12 mouse cellular contexts compared by ENCODE assay signal in the genomic region with DNA sequence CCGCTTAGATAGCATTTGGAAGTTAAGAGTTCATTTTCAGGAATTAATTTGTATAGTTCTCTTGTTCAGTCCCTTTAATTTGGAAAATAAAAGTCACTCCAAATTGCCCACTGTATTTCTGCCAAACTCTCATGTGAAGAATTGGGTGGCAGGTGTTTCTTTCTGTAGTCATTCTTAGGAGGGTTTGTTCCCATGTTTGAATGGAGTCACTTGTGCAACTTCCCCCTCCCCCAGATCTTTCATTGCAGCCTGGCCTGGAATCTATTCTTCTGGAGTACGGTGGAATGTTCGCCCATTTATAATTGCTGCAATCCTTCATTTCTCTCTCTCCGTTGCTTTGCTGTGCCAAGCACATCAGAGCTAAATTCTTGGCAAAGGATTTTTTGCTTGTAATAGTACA. TPM values are rescaled to one million over a fixed set of nuclear protein-coding genes. Genes with fewer than 3 reads are reported as not detected.
A peak's percentile ranks its signal among the peaks of the same experiment; 100 is the strongest.
DNase-seq lines count a peak whose midpoint lies in the region; ATAC-seq lines count a peak whose summit lies in the region.
"Had no signal": no experiment of that assay in that cellular context is flagged by ENCODE, and none has a peak within 500 bp of the region (broad histone marks: within the 10 kb centered on the region; RNA-seq: fewer than 3 reads in every experiment).

No protein-coding gene starts in this region.

- no peak overlapping the region for H3K27ac ChIP-seq in hindbrain, embryonic 13.5 days
- no peak overlapping the region for H3K27ac ChIP-seq in midbrain, embryonic 11.5 days (ENCODE audit: low read depth, low read length)

- no peaks in the 10 kb centered on the region for H3K9me3 ChIP-seq in hindbrain, embryonic 13.5 days
- H3K9me3 ChIP-seq in midbrain, embryonic 11.5 days (ENCODE audit: control insufficient read depth, low read length): no peaks in the 10 kb centered on the region
- H3K9me3 ChIP-seq: megakaryocyte, embryonic 14.5 days had no signal

- no peaks in the 10 kb centered on the region for H3K4me1 ChIP-seq in hindbrain, embryonic 13.5 days (replicated peaks)
- no peaks in the 10 kb centered on the region for H3K4me1 ChIP-seq in midbrain, embryonic 11.5 days (ENCODE audit: control insufficient read depth, insufficient read depth, low read length)
- H3K4me1 ChIP-seq: megakaryocyte, embryonic 14.5 days had no signal

- H3K4me2 ChIP-seq in hindbrain, embryonic 13.5 days: no peak overlapping the region
- no peak overlapping the region for H3K4me2 ChIP-seq in midbrain, embryonic 11.5 days

- H3K36me3 ChIP-seq in hindbrain, embryonic 13.5 days: no peaks in the 10 kb centered on the region
- no peaks in the 10 kb centered on the region for H3K36me3 ChIP-seq in midbrain, embryonic 11.5 days (ENCODE audit: control insufficient read depth, insufficient read depth, low read length)

- 15% methylated on average over 4 of the region's 4 CpGs for WGBS in hindbrain, embryonic 13.5 days
- 39% methylated on average over 4 of the region's 4 CpGs for WGBS in midbrain, embryonic 11.5 days

- H3K9ac ChIP-seq in hindbrain, embryonic 13.5 days: no peak overlapping the region
- no peak overlapping the region for H3K9ac ChIP-seq in midbrain, embryonic 11.5 days (ENCODE audit: low read length)

- H3K4me3 ChIP-seq in hindbrain, embryonic 13.5 days: no peak overlapping the region
- H3K4me3 ChIP-seq in midbrain, embryonic 11.5 days (ENCODE audit: low read depth, low read length): no peak overlapping the region
- H3K4me3 ChIP-seq: megakaryocyte, embryonic 14.5 days had no signal

- H3K27me3 ChIP-seq in hindbrain, embryonic 13.5 days: no peaks in the 10 kb centered on the region
- no peaks in the 10 kb centered on the region for H3K27me3 ChIP-seq in midbrain, embryonic 11.5 days (ENCODE audit: control insufficient read depth, insufficient read depth, low read length)
- H3K27me3 ChIP-seq: megakaryocyte, embryonic 14.5 days had no signal

- intact Hi-C loops in left cerebral cortex, postnatal 36 days (cut with DNase I): no loop called here

- peak; percentile 3 for DNase-seq in left cerebral cortex, adult 11 months (ENCODE audit: low spot score)
- no peak for DNase-seq in left cerebral cortex, postnatal 36 days (ENCODE audit: low spot score in 2 of 2)
- peak; percentile 29 for DNase-seq in embryo, embryonic 11 days
- DNase-seq in midbrain, embryonic 11.5 days (ENCODE audit: low spot score, missing footprints): peak; percentile 84
- no peak for DNase-seq in cerebellum, postnatal 4 days (ENCODE audit: low spot score in 2 of 2)
- no peak for DNase-seq in gastrocnemius, postnatal 4 days (ENCODE audit: low spot score in 2 of 2)

- peak; percentile 63; the same call in 1 of the 2 replicates for ATAC-seq in hindbrain, embryonic 13.5 days (ENCODE audit: low FRiP score)
- ATAC-seq in midbrain, embryonic 11.5 days (ENCODE audit: low FRiP score): peak; percentile 59; the same call in 1 of the 2 replicates
- no peak for ATAC-seq in monocyte, adult 5-6 weeks (replicated peaks; ENCODE audit: insufficient number of reproducible peaks, low FRiP score, low TSS enrichment, poor library complexity, severe bottlenecking)

RNA-seq across cellular contexts. Expression of gene Gm10192, which starts 10.2 kb away (rescaled TPM):
- total RNA-seq in left cerebral cortex, postnatal 36 days (2021): not detected
- not detected in 2 replicates for polyA plus RNA-seq in hindbrain, embryonic 13.5 days (2015; fragmentation: Nextera tagmentation; extraction: Ambion mirVana)
- polyA plus RNA-seq in midbrain, embryonic 11.5 days (2014; fragmentation: Nextera tagmentation; extraction: Ambion mirVana): not detected in 2 replicates
- total RNA-seq in gastrocnemius, postnatal 4 days (2021): not detected
- not detected in 3 replicates for total RNA-seq in monocyte, adult 5-6 weeks (2017)
- total RNA-seq: ES-E14 had no signal
- polyA plus RNA-seq: large intestine, adult 2 months; stomach, embryonic 14.5 days had no signal

Comparison
In these comparisons a context has a peak if more than half of its experiments do, and no peak if none do; other contexts are left out.
1. DNase-seq: peak in left cerebral cortex, adult 11 months (single experiment), embryo, embryonic 11 days (single experiment) and midbrain, embryonic 11.5 days (single experiment); none in left cerebral cortex, postnatal 36 days (0 of 2), cerebellum, postnatal 4 days (0 of 2) and gastrocnemius, postnatal 4 days (0 of 2).